Mouse (Mus musculus) heart, postnatal 0 days (tissue): ENCODE results near the gene Upk2. TPM values are rescaled to one million over a fixed set of nuclear protein-coding genes. Genes with fewer than 3 reads are reported as not detected.

Experiments
- ATAC-seq: fragments of 200-750 bp; cut with Nextera tagmentation; 2 replicates; pipeline ENCODE4 v1.8.0; 2017; ENCODE audit warnings: low read depth, moderate number of reproducible peaks, moderate library complexity; ENCODE audit not compliant: insufficient read depth
- DNase-seq: peaks from one replicate; pipeline ENCODE4 v3.0.0-alpha.2; 2016; ENCODE audit warnings: low spot score
- H3K27ac ChIP-seq: fragments of 300-500 bp; sonication (generic); 2 replicates; pipeline ENCODE4 v1.5.1; 2014; ENCODE audit warnings: low read depth, mild to moderate bottlenecking
- H3K27me3 ChIP-seq: fragments of 300-500 bp; sonication (generic); 2 replicates; pipeline ENCODE4 v1.6.1; 2014; ENCODE audit warnings: low read length, mixed read lengths; ENCODE audit not compliant: control insufficient read depth, insufficient read depth
- H3K36me3 ChIP-seq: fragments of 300-500 bp; sonication (generic); replicated peaks from 2 replicates; pipeline ENCODE4 v1.6.1; 2014; ENCODE audit warnings: low read length, mixed read lengths; ENCODE audit not compliant: control insufficient read depth, insufficient read depth
- H3K4me1 ChIP-seq: fragments of 300-500 bp; sonication (generic); 2 replicates; pipeline ENCODE4 v1.6.1; 2014; ENCODE audit warnings: antibody characterized with exemption; ENCODE audit not compliant: control insufficient read depth, insufficient read depth
- H3K4me2 ChIP-seq: fragments of 300-500 bp; sonication (generic); 2 replicates; pipeline ENCODE4 v1.6.1; 2014; ENCODE audit warnings: low read depth, mild to moderate bottlenecking, low read length, moderate library complexity
- H3K4me3 ChIP-seq: fragments of 300-500 bp; sonication (generic); 2 replicates; pipeline ENCODE4 v1.5.1; 2014; ENCODE audit warnings: low read depth, low read length
- H3K9ac ChIP-seq: fragments of 300-500 bp; sonication (generic); replicated peaks from 2 replicates; pipeline ENCODE4 v1.6.1; 2014; ENCODE audit warnings: low read depth, low read length, mixed read lengths
- H3K9me3 ChIP-seq: fragments of 300-500 bp; sonication (generic); replicated peaks from 2 replicates; pipeline ENCODE4 v1.6.1; 2016; ENCODE audit warnings: low read length; ENCODE audit not compliant: control insufficient read depth
- CTCF ChIP-seq: IDR thresholded peaks from 2 replicates; pipeline ENCODE4 v1.5.1; 2016; ENCODE audit warnings: antibody characterized with exemption, control low read depth, low read depth
- EP300 ChIP-seq: IDR thresholded peaks from 2 replicates; pipeline ENCODE4 v1.6.1; 2016; ENCODE audit warnings: antibody characterized with exemption, low read depth
- WGBS: fragments of 180-500 bp; shearing (Covaris S2); extraction: QIAGEN DNeasy Blood & Tissue Kit; methylation state at CpG from one replicate; pipeline ENCODE4 v1.1.7; 2014; 5-methylcytosine and 5-hydroxymethylcytosine counted together
- polyA plus RNA-seq: library from polyadenylated mRNA; unstranded; fragments of >200 nt; fragmentation: Nextera tagmentation; extraction: Ambion mirVana; gene quantifications from 2 replicates; pipeline ENCODE4 v1.2.1, GENCODE M21; 2015
- total RNA-seq: library from RNA; depleted of rRNA; stranded (reverse); fragments of >200 nt; gene quantifications from 2 replicates; pipeline ENCODE4 v1.2.3, GENCODE M21; 2014; ENCODE audit warnings: low replicate concordance

Upk2 gene
- total and polyA plus RNA-seq, 2 experiments from 2014 or later, result 18.0 TPM; not detected in 1

GRCm38 (mm10) chr9:44473184-44473583 is 18.4 kb upstream of the Upk2 start:
- WGBS, result 64% methylated on average over 3 of the region's 3 CpGs
- H3K27me3 ChIP-seq, result 0 out of 2 replicates have a peak, but pooled peaks cover 4% of the 10 kb centered on the region

GRCm38 (mm10) chr9:44468800-44469199 is 14.0 kb upstream of the Upk2 start:
- no peak for ATAC-seq
- H3K27ac ChIP-seq, result no peak overlapping the region
- no peak overlapping the region for H3K4me2 ChIP-seq
- no peak for DNase-seq
- H3K27me3 ChIP-seq, result 0 out of 2 replicates have a peak, but pooled peaks cover 4% of the 10 kb centered on the region
- H3K4me1 ChIP-seq, result no peaks in the 10 kb centered on the region
- no peaks in the 10 kb centered on the region for H3K9me3 ChIP-seq
- H3K36me3 ChIP-seq, result no peaks in the 10 kb centered on the region
- whole genome bisulfite sequencing, result 66% methylated on average over 2 of the region's 2 CpGs
- TF ChIP-seq EP300, result no peak
- no peak for TF ChIP-seq CTCF
- no peak overlapping the region for H3K4me3 ChIP-seq
- no peak overlapping the region for H3K9ac ChIP-seq

More at GRCm38 (mm10) chr9:44473184-44473583, 18.4 kb upstream of the Upk2 start:
- Histone ChIP-seq H3K27ac (no peak overlapping the region), H3K4me3 (no peak overlapping the region), H3K9ac (no peak overlapping the region), H3K36me3 (no peaks in the 10 kb centered on the region), H3K4me2 (no peak overlapping the region), H3K9me3 (no peaks in the 10 kb centered on the region), H3K4me1 (peaks cover 8% of the 10 kb centered on the region; the same call in 1 of the 2 replicates)
- ATAC-seq (no peak), DNase-seq (no peak)
- TF ChIP-seq CTCF (0 out of 2 replicates have a peak, but pooled peaks have one; percentile 2), EP300 (no peak)

- Histone ChIP-seq H3K27me3 (0 out of 2 replicates have a peak, but pooled peaks cover 4% of the 10 kb centered on the region), H3K36me3 (no peaks in the 10 kb centered on the region), H3K27ac (no peak overlapping the region), H3K9ac (no peak overlapping the region), H3K4me3 (no peak overlapping the region), H3K4me1 (no peaks in the 10 kb centered on the region), H3K9me3 (no peaks in the 10 kb centered on the region), H3K4me2 (no peak overlapping the region)
- 50% methylated on average over 7 of the region's 7 CpGs for WGBS
- DNase-seq (no peak), ATAC-seq (no peak)
- TF ChIP-seq CTCF (no peak), EP300 (no peak)
These were observed 13.4 kb upstream of the Upk2 start for GRCm38 (mm10) chr9:44468224-44468623.

- Histone ChIP-seq H3K9ac (no peak overlapping the region), H3K27me3 (no peaks in the 10 kb centered on the region; the same call in 1 of the 2 replicates), H3K4me3 (no peak overlapping the region), H3K4me1 (no peaks in the 10 kb centered on the region), H3K9me3 (no peaks in the 10 kb centered on the region), H3K36me3 (no peaks in the 10 kb centered on the region), H3K27ac (no peak overlapping the region), H3K4me2 (no peak overlapping the region)
- 69% methylated on average over 5 of the region's 5 CpGs for WGBS
- DNase-seq, result no peak
- TF ChIP-seq EP300, result no peak
- TF ChIP-seq CTCF, result no peak
- no peak for ATAC-seq
These were observed 7.2 kb upstream of the Upk2 start for GRCm38 (mm10) chr9:44461950-44462349.

- Histone ChIP-seq H3K27ac (no peak overlapping the region), H3K36me3 (no peaks in the 10 kb centered on the region), H3K4me1 (no peaks in the 10 kb centered on the region), H3K27me3 (peaks cover 24% of the 10 kb centered on the region), H3K9me3 (no peaks in the 10 kb centered on the region), H3K9ac (no peak overlapping the region), H3K4me2 (no peak overlapping the region), H3K4me3 (no peak overlapping the region)
- ATAC-seq (no peak), DNase-seq (no peak)
- WGBS, result 12% methylated on average over 11 of the region's 11 CpGs
- TF ChIP-seq CTCF (no peak), EP300 (no peak)
These were observed 2.4 kb upstream of the Upk2 start for GRCm38 (mm10) chr9:44457035-44457742.
